Mouse (Mus musculus) forelimb bud, embryonic 11.5 days (tissue): ENCODE measurements around the gene C1d.
"Not testable (repeated sequence)": the region's sequence is repeated elsewhere in the genome, so short reads cannot be mapped to it uniquely, and the experiment has no call there.

Source experiments
- DNase-seq: peaks from one replicate; pipeline ENCODE4 v3.0.0-alpha.2; 2012; ENCODE audit warnings: low read depth, low spot score

C1d gene

GRCm38 (mm10) chr11:17257443-17257842 lies at the start of gene C1d:
Gene C1d, plus strand, starts transcription at chr11:17257579.
- DNase-seq: peak; percentile 97

GRCm38 (mm10) chr11:17211258-17212140 lies 45.9 kb upstream of the C1d start, which contains the start of gene Pno1:
Gene Pno1, minus strand, starts transcription at chr11:17211568.
- peak; percentile 97 for DNase-seq

GRCm38 (mm10) chr11:17212141-17212495 lies 45.3 kb upstream of the C1d start:
- DNase-seq: no peak

GRCm38 (mm10) chr11:17212903-17213509 lies 44.4 kb upstream of the C1d start:
- no peak for DNase-seq

- DNase-seq: no peak
Measured at GRCm38 (mm10) chr11:17215475-17215874, 41.9 kb upstream of the C1d start.

GRCm38 (mm10) chr11:17221126-17221525 lies 36.3 kb upstream of the C1d start:
- DNase-seq: no peak

GRCm38 (mm10) chr11:17232792-17233191 lies 24.6 kb upstream of the C1d start:
- DNase-seq: no peak

- no peak for DNase-seq
Measured at GRCm38 (mm10) chr11:17236449-17237037, 20.8 kb upstream of the C1d start.

GRCm38 (mm10) chr11:17238598-17238997 lies 18.8 kb upstream of the C1d start:
- DNase-seq: not testable (repeated sequence)

GRCm38 (mm10) chr11:17248715-17249114 lies 8.7 kb upstream of the C1d start:
- DNase-seq: no peak

- DNase-seq: no peak
Measured at GRCm38 (mm10) chr11:17256813-17257365, 490 bp upstream of the C1d start.

GRCm38 (mm10) chr11:17257861-17258260 lies 482 bp downstream of the C1d start:
- no peak for DNase-seq

- DNase-seq: no peak
Measured at GRCm38 (mm10) chr11:17267176-17267575, 9.8 kb downstream of the C1d start.

GRCm38 (mm10) chr11:17268801-17269200 lies 11.4 kb downstream of the C1d start:
- no peak for DNase-seq

GRCm38 (mm10) chr11:17279959-17280358 lies 22.6 kb downstream of the C1d start:
- peak; percentile 68 for DNase-seq

GRCm38 (mm10) chr11:17284055-17284454 lies 26.7 kb downstream of the C1d start:
- DNase-seq: no peak

GRCm38 (mm10) chr11:17288884-17289283 lies 31.5 kb downstream of the C1d start:
- no peak for DNase-seq

- no peak for DNase-seq
Measured at GRCm38 (mm10) chr11:17306007-17306891, 48.9 kb downstream of the C1d start.

GRCm38 (mm10) chr11:17307457-17307856 lies 50.1 kb downstream of the C1d start:
- DNase-seq: no peak
